Mouse (Mus musculus) heart, embryonic 11.5 days (tissue): ENCODE measurements around the gene Atxn7l1. TPM values are rescaled to one million over a fixed set of nuclear protein-coding genes. Genes with fewer than 3 reads are reported as not detected.

ENCODE experiments used
- ATAC-seq: fragments of 200-750 bp; cut with Nextera tagmentation; replicated peaks from 2 replicates; pipeline ENCODE4 v1.8.0; 2017; ENCODE audit warnings: moderate library complexity; ENCODE audit not compliant: insufficient number of reproducible peaks, low FRiP score, low TSS enrichment
- H3K27ac ChIP-seq: fragments of 300-500 bp; sonication (generic); 2 replicates; pipeline ENCODE4 v1.5.1; 2014; ENCODE audit warnings: mild to moderate bottlenecking, low read depth, low read length
- H3K27me3 ChIP-seq: fragments of 300-500 bp; sonication (generic); 2 replicates; pipeline ENCODE4 v1.6.1; 2014; ENCODE audit warnings: mild to moderate bottlenecking, low read length, mixed read lengths; ENCODE audit not compliant: control insufficient read depth, insufficient read depth
- H3K36me3 ChIP-seq: fragments of 300-500 bp; sonication (generic); 2 replicates; pipeline ENCODE4 v1.6.1; 2014; ENCODE audit warnings: mild to moderate bottlenecking, low read length, moderate library complexity, mixed read lengths; ENCODE audit not compliant: control insufficient read depth, insufficient read depth
- H3K4me1 ChIP-seq: fragments of 300-500 bp; sonication (generic); 2 replicates; pipeline ENCODE4 v1.6.1; 2014; ENCODE audit warnings: low read length; ENCODE audit not compliant: control insufficient read depth, insufficient read depth
- H3K4me2 ChIP-seq: fragments of 300-500 bp; sonication (generic); 2 replicates; pipeline ENCODE4 v1.6.1; 2014; ENCODE audit warnings: mild to moderate bottlenecking, moderate library complexity
- H3K4me3 ChIP-seq: fragments of 300-500 bp; sonication (generic); 2 replicates; pipeline ENCODE4 v1.5.1; 2014; ENCODE audit warnings: low read depth, low read length
- H3K9ac ChIP-seq: fragments of 300-500 bp; sonication (generic); 2 replicates; pipeline ENCODE4 v1.6.1; 2014; ENCODE audit warnings: mild to moderate bottlenecking, low read depth, low read length, moderate library complexity
- H3K9me3 ChIP-seq: fragments of 300-500 bp; sonication (generic); replicated peaks from 2 replicates; pipeline ENCODE4 v1.6.1; 2016; ENCODE audit warnings: low read length; ENCODE audit not compliant: control insufficient read depth
- WGBS: fragments of 180-500 bp; shearing (Covaris S2); extraction: QIAGEN DNeasy Blood & Tissue Kit; methylation state at CpG from one replicate; pipeline ENCODE4 v1.1.7; 2014; ENCODE audit not compliant: insufficient replicate concordance; 5-methylcytosine and 5-hydroxymethylcytosine counted together
- polyA plus RNA-seq: library from polyadenylated mRNA; unstranded; fragments of >200 nt; fragmentation: Nextera tagmentation; extraction: Ambion mirVana; gene quantifications from 2 replicates; pipeline ENCODE4 v1.2.1, GENCODE M21; 2014

Atxn7l1 gene
- polyA plus RNA-seq, 1 experiment from 2014 or later, result 15.6 TPM

GRCm38 (mm10) chr12:33359209-33359608, 211.7 kb downstream of the Atxn7l1 start:
- 87% methylated on average over 7 of the region's 7 CpGs for WGBS
- Histone ChIP-seq H3K27ac (no peak overlapping the region), H3K36me3 (no peaks in the 10 kb centered on the region), H3K4me3 (no peak overlapping the region), H3K4me2 (no peak overlapping the region), H3K27me3 (no peaks in the 10 kb centered on the region), H3K4me1 (peaks cover 3% of the 10 kb centered on the region; the same call in 1 of the 2 replicates), H3K9ac (no peak overlapping the region), H3K9me3 (no peaks in the 10 kb centered on the region)
- ATAC-seq, result no peak

GRCm38 (mm10) chr12:33359878-33360482, 212.5 kb downstream of the Atxn7l1 start:
- no peaks in the 10 kb centered on the region for H3K9me3 ChIP-seq
- no peak for ATAC-seq
- H3K4me2 ChIP-seq, result no peak overlapping the region
- H3K4me1 ChIP-seq, result peaks cover 3% of the 10 kb centered on the region; the same call in 1 of the 2 replicates
- no peak overlapping the region for H3K9ac ChIP-seq
- no peak overlapping the region for H3K4me3 ChIP-seq
- WGBS, result 76% methylated on average over 5 of the region's 5 CpGs
- H3K27me3 ChIP-seq, result no peaks in the 10 kb centered on the region
- no peaks in the 10 kb centered on the region for H3K36me3 ChIP-seq
- H3K27ac ChIP-seq, result no peak overlapping the region

- Histone ChIP-seq H3K9ac (no peak overlapping the region), H3K27ac (no peak overlapping the region)
- WGBS, result 67% methylated on average over 6 of the region's 6 CpGs
Observed at GRCm38 (mm10) chr12:33360729-33361128, 213.2 kb downstream of the Atxn7l1 start.

GRCm38 (mm10) chr12:33364511-33364910, 217.0 kb downstream of the Atxn7l1 start:
- H3K9ac ChIP-seq, result no peak overlapping the region
- H3K27me3 ChIP-seq, result no peaks in the 10 kb centered on the region
- H3K4me3 ChIP-seq, result no peak overlapping the region
- no peak for ATAC-seq
- H3K36me3 ChIP-seq, result no peaks in the 10 kb centered on the region
- H3K4me1 ChIP-seq, result peaks cover 3% of the 10 kb centered on the region; the same call in 1 of the 2 replicates
- WGBS, result 85% methylated on average over 8 of the region's 8 CpGs
- no peak overlapping the region for H3K27ac ChIP-seq
- no peaks in the 10 kb centered on the region for H3K9me3 ChIP-seq
- no peak overlapping the region for H3K4me2 ChIP-seq

More at GRCm38 (mm10) chr12:33360729-33361128, 213.2 kb downstream of the Atxn7l1 start:
- Histone ChIP-seq H3K9me3 (no peaks in the 10 kb centered on the region), H3K36me3 (no peaks in the 10 kb centered on the region), H3K4me1 (peaks cover 3% of the 10 kb centered on the region; the same call in 1 of the 2 replicates), H3K4me2 (no peak overlapping the region), H3K4me3 (no peak overlapping the region), H3K27me3 (no peaks in the 10 kb centered on the region)
- no peak for ATAC-seq

GRCm38 (mm10) chr12:33365133-33365532, 217.6 kb downstream of the Atxn7l1 start:
- WGBS, result 92% methylated on average over 8 of the region's 8 CpGs
- no peaks in the 10 kb centered on the region for H3K9me3 ChIP-seq
- H3K9ac ChIP-seq, result no peak overlapping the region
- H3K36me3 ChIP-seq, result no peaks in the 10 kb centered on the region
- no peak overlapping the region for H3K27ac ChIP-seq
- H3K4me2 ChIP-seq, result no peak overlapping the region
- H3K4me1 ChIP-seq, result peaks cover under 1% of the 10 kb centered on the region; the same call in 1 of the 2 replicates
- ATAC-seq, result no peak
- no peak overlapping the region for H3K4me3 ChIP-seq
- H3K27me3 ChIP-seq, result no peaks in the 10 kb centered on the region

GRCm38 (mm10) chr12:33369555-33369954, 222.1 kb downstream of the Atxn7l1 start:
- Histone ChIP-seq H3K27me3 (no peaks in the 10 kb centered on the region), H3K27ac (no peak overlapping the region), H3K9me3 (no peaks in the 10 kb centered on the region), H3K4me3 (no peak overlapping the region), H3K4me1 (no peaks in the 10 kb centered on the region), H3K36me3 (no peaks in the 10 kb centered on the region), H3K4me2 (no peak overlapping the region), H3K9ac (no peak overlapping the region)
- ATAC-seq, result no peak
- 86% methylated on average over 3 of the region's 3 CpGs for WGBS

GRCm38 (mm10) chr12:33379624-33380445, 232.3 kb downstream of the Atxn7l1 start:
- H3K9ac ChIP-seq, result no peak overlapping the region

GRCm38 (mm10) chr12:33388842-33389241, 241.3 kb downstream of the Atxn7l1 start:
- WGBS, result 11% methylated on average over 5 of the region's 5 CpGs
- no peak overlapping the region for H3K4me2 ChIP-seq
- H3K36me3 ChIP-seq, result no peaks in the 10 kb centered on the region
- no peak overlapping the region for H3K27ac ChIP-seq
- H3K4me1 ChIP-seq, result no peaks in the 10 kb centered on the region
- H3K4me3 ChIP-seq, result no peak overlapping the region
- no peak overlapping the region for H3K9ac ChIP-seq
- no peaks in the 10 kb centered on the region for H3K9me3 ChIP-seq
- ATAC-seq, result no peak
- no peaks in the 10 kb centered on the region; the same call in 1 of the 2 replicates for H3K27me3 ChIP-seq

More at GRCm38 (mm10) chr12:33379624-33380445, 232.3 kb downstream of the Atxn7l1 start:
- Histone ChIP-seq H3K27me3 (no peaks in the 10 kb centered on the region; the same call in 1 of the 2 replicates), H3K27ac (no peak overlapping the region), H3K9me3 (no peaks in the 10 kb centered on the region), H3K36me3 (no peaks in the 10 kb centered on the region), H3K4me1 (no peaks in the 10 kb centered on the region), H3K4me3 (0 out of 2 replicates have a peak overlapping the region, but pooled peaks have one; percentile 15), H3K4me2 (peak overlapping the region; percentile 59)
- WGBS, result 17% methylated on average over 22 of the region's 22 CpGs
- peak; percentile 55 for ATAC-seq
